Mouse (Mus musculus) stomach, embryonic 16.5 days (tissue): ENCODE results near the gene Parp3. TPM values are rescaled to one million over a fixed set of nuclear protein-coding genes. Genes with fewer than 3 reads are reported as not detected.

Source experiments
- ATAC-seq: fragments of 200-750 bp; cut with Nextera tagmentation; 2 replicates; pipeline ENCODE4 v1.8.0; 2017; ENCODE audit warnings: moderate number of reproducible peaks, moderate TSS enrichment; ENCODE audit not compliant: insufficient read depth, low FRiP score
- H3K27ac ChIP-seq: fragments of 300-500 bp; sonication (generic); 2 replicates; pipeline ENCODE4 v1.5.1; 2014; ENCODE audit warnings: low read length
- H3K27me3 ChIP-seq: fragments of 300-500 bp; sonication (generic); 2 replicates; pipeline ENCODE4 v1.6.1; 2014; ENCODE audit warnings: low read length, control low read depth, mixed read lengths; ENCODE audit not compliant: control insufficient read depth, insufficient read depth
- H3K36me3 ChIP-seq: fragments of 300-500 bp; sonication (generic); 2 replicates; pipeline ENCODE4 v1.6.1; 2014; ENCODE audit warnings: low read length; ENCODE audit not compliant: control insufficient read depth, insufficient read depth
- H3K4me1 ChIP-seq: fragments of 300-500 bp; sonication (generic); 2 replicates; pipeline ENCODE4 v1.6.1; 2014; ENCODE audit warnings: low read length, control low read depth, mixed read lengths; ENCODE audit not compliant: control insufficient read depth, insufficient read depth
- H3K4me2 ChIP-seq: fragments of 300-500 bp; sonication (generic); 2 replicates; pipeline ENCODE4 v1.6.1; 2014; ENCODE audit warnings: low read depth, low read length, mixed read lengths
- H3K4me3 ChIP-seq: fragments of 300-500 bp; sonication (generic); replicated peaks from 2 replicates; pipeline ENCODE4 v1.5.1; 2014; ENCODE audit warnings: mild to moderate bottlenecking, low read length
- H3K9ac ChIP-seq: fragments of 300-500 bp; sonication (generic); 2 replicates; pipeline ENCODE4 v1.6.1; 2014; ENCODE audit warnings: low read length
- H3K9me3 ChIP-seq: fragments of 300-500 bp; sonication (generic); replicated peaks from 2 replicates; pipeline ENCODE4 v1.6.1; 2016; ENCODE audit warnings: low read length, control low read depth; ENCODE audit not compliant: control insufficient read depth
- WGBS: fragments of 180-500 bp; shearing (Covaris S2); extraction: QIAGEN DNeasy Blood & Tissue Kit; methylation state at CpG from one replicate; pipeline ENCODE4 v1.1.7; 2014; 5-methylcytosine and 5-hydroxymethylcytosine counted together
- polyA plus RNA-seq: library from polyadenylated mRNA; unstranded; fragments of >200 nt; fragmentation: Nextera tagmentation; extraction: Ambion mirVana; gene quantifications from 2 replicates; pipeline ENCODE4 v1.2.1, GENCODE M21; 2015

Gene Parp3
- polyA plus RNA-seq, 1 experiment from 2014 or later, result 6.7 TPM

DNA sequence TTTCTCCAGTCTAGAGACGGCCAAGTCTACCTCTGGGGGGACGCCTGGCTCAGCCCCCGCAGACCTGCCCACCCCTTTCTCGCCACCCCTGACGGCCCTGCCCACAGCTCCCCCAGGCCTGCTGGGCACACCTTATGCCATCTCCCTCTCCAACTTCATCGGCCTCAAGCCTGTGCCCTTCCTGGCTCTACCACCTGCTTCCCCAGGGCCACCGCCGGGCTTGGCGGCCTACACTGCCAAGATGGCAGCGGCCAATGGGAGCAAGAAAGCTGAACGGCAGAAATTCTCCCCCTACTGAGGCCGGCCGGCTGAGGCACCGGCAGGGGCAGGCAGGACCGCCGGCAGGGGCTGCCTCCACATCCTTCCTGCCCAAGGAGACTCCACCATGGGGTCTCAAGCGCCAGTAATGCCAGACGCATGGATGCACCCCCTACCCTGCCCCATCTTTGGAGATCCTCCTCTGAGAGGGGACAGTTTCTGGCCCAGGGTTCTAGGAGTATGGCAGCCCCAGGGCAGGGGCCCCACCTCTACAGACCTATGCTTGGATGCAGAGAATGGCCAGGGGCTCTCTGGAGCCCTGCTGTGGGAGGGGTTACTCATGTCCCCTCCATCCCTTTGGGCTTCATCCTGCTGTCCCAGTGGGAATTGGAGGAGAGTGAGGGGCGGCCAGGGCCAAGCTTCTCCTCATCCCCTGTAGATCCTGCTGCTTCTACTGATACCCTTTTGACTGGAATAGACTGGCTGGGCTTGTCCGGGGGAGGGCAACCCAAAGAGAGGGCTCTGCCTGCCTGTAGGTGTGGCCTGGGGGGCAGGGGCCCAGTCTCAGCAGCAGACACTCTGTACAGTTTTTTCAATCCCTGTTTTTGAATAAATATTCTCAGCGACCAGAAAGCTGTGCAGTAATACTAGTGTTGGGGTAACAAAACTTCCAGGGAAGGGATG is 13.4 kb downstream of the Parp3 start:
- 87% methylated on average over 21 of the region's 21 CpGs for WGBS
- Histone ChIP-seq H3K9me3 (no peaks in the 10 kb centered on the region), H3K4me3 (no peak overlapping the region), H3K36me3 (peaks cover 14% of the 10 kb centered on the region), H3K27ac (no peak overlapping the region), H3K4me1 (peaks cover 7% of the 10 kb centered on the region; the same call in 1 of the 2 replicates), H3K27me3 (no peaks in the 10 kb centered on the region; the same call in 1 of the 2 replicates), H3K9ac (no peak overlapping the region), H3K4me2 (no peak overlapping the region)
- ATAC-seq, result no peak

DNA sequence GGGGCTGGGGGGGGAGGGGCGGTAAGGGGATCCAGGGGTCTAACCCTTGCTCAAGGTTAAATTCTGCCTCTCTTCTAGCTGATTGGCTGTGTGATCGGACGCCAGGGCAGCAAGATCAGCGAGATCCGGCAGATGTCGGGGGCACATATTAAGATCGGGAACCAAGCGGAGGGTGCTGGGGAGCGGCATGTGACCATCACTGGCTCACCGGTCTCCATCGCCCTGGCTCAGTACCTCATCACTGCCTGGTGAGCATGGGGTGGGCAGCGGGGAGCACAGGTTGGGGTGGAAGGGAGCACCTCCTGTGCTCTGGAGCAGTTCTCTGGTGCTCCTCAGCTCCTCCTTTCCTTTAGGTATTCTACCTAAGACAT is 14.3 kb downstream of the Parp3 start:
- H3K9ac ChIP-seq, result no peak overlapping the region
- no peak overlapping the region for H3K4me2 ChIP-seq
- peaks cover 14% of the 10 kb centered on the region for H3K36me3 ChIP-seq
- H3K27me3 ChIP-seq, result no peaks in the 10 kb centered on the region; the same call in 1 of the 2 replicates
- H3K27ac ChIP-seq, result no peak overlapping the region
- no peaks in the 10 kb centered on the region for H3K9me3 ChIP-seq
- peaks cover 7% of the 10 kb centered on the region; the same call in 1 of the 2 replicates for H3K4me1 ChIP-seq
- no peak for ATAC-seq
- 95% methylated on average over 12 of the region's 12 CpGs for WGBS
- no peak overlapping the region for H3K4me3 ChIP-seq

DNA sequence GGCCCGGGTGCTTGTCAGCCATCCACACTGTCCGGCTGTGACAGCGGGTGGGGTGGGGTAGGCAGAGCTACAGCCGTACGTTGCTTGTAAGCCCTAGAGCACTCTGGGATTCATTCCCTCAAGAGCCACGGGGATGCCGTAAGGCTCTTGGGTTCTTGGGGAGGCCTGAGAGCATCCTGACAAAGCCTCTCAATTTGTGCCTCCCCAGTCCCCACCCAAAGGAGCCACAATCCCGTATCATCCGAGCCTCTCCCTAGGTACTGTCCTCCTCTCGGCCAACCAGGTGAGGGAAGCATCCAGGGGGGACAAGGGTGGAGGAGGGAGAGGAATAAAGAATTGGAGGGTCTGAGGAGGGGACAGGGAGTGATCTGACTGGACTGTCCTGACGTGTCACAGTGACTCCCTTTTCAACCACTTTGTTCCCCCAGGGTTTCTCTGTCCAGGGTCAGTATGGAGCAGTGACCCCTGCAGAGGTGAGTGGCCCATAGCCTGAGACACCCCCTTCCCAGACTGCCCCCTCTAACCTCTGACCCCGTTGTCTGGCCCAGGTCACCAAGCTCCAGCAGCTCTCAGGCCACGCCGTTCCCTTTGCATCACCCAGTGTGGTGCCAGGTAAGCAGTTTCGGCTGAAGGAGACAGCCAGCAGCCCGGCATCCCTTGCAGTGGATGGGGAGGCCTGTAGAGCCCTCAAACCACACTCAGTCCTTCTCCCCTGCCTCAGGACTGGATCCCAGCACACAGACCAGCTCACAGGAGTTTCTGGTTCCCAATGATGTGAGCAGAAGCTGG is 14.9 kb downstream of the Parp3 start:
- H3K27ac ChIP-seq, result no peak overlapping the region
- H3K4me3 ChIP-seq, result no peak overlapping the region
- H3K9ac ChIP-seq, result no peak overlapping the region
- H3K4me2 ChIP-seq, result no peak overlapping the region
- no peak for ATAC-seq
- 81% methylated on average over 16 of the region's 16 CpGs for WGBS
- H3K36me3 ChIP-seq, result peaks cover 14% of the 10 kb centered on the region
- H3K9me3 ChIP-seq, result no peaks in the 10 kb centered on the region
- H3K27me3 ChIP-seq, result no peaks in the 10 kb centered on the region; the same call in 1 of the 2 replicates
- H3K4me1 ChIP-seq, result peaks cover 9% of the 10 kb centered on the region

DNA sequence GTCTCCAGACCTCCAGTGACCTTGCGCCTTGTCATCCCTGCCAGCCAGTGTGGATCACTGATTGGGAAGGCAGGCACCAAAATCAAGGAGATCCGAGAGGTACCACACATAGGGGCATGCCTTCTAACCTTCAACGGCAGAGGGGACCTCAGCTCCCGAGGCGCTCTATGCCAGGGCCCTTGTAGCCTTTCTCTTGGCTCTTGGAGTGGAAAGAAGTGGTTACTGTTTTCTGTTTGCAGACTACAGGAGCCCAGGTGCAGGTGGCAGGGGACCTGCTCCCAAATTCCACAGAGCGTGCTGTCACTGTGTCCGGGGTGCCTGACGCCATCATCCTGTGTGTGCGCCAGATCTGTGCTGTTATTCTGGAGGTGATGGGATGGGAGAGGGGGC is 15.7 kb downstream of the Parp3 start:
- H3K4me1 ChIP-seq, result peaks cover 18% of the 10 kb centered on the region
- H3K9me3 ChIP-seq, result no peaks in the 10 kb centered on the region
- no peak for ATAC-seq

DNA sequence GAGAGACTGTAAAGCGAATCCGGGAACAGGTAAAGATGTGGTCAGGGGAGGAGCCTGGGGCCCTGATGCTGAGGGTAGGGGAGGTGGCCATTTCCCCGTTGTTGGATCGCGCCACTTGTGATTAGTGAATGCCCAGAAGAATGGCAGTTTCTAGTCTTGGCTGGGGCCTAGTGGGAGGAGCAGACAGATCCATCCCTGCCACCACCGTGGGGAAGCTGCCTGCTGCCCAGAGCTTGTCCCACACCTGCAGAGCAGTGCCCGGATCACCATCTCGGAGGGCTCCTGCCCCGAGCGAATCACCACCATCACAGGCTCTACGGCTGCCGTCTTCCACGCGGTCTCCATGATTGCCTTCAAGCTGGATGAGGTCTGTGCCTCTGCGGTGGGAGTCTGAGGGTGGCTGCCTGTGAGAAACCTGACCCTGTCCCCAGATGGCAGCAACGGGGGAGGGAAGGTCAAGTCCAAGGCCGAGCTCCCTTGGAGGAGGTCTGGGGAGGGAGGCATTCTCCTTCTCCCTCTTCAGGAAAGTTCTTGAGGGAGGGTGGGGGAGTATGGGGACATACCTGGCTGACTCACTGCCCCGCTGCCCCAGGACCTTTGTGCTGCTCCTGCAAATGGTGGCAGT is 16.2 kb downstream of the Parp3 start:
- Histone ChIP-seq H3K4me1 (peaks cover 22% of the 10 kb centered on the region), H3K27me3 (no peaks in the 10 kb centered on the region; the same call in 1 of the 2 replicates), H3K27ac (no peak overlapping the region), H3K36me3 (peaks cover 14% of the 10 kb centered on the region), H3K4me2 (no peak overlapping the region), H3K9me3 (no peaks in the 10 kb centered on the region), H3K4me3 (no peak overlapping the region), H3K9ac (no peak overlapping the region)
- 75% methylated on average over 18 of the region's 18 CpGs for WGBS
- no peak for ATAC-seq

More for the DNA sequence above, 15.7 kb downstream of the Parp3 start:
- H3K4me3 ChIP-seq, result no peak overlapping the region
- no peak overlapping the region for H3K9ac ChIP-seq
- H3K36me3 ChIP-seq, result peaks cover 14% of the 10 kb centered on the region
- no peaks in the 10 kb centered on the region; the same call in 1 of the 2 replicates for H3K27me3 ChIP-seq
- no peak overlapping the region for H3K4me2 ChIP-seq
- WGBS, result 89% methylated on average over 9 of the region's 9 CpGs
- H3K27ac ChIP-seq, result no peak overlapping the region

DNA sequence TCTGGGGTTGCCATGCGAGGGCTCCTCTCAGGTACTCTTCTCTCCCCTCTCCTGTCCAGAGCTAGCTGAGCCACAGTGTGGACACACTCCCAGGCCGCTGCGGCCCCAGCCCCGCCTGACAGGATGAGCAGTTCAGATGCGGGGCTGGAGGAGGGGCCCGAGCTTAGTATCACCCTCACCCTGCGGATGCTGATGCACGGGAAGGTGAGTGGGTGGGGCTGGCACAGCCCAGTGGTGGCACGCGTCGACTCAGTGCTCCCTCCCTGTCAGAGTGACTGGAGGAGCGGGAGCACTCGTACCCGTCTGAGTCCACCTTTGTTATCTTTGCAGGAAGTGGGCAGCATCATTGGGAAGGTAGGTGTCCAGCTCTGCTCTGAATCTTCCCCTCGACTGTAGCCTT is 16.8 kb downstream of the Parp3 start:
- 74% methylated on average over 15 of the region's 15 CpGs for WGBS
- no peak overlapping the region for H3K9ac ChIP-seq
- no peak for ATAC-seq
- peaks cover 14% of the 10 kb centered on the region for H3K36me3 ChIP-seq
- H3K9me3 ChIP-seq, result no peaks in the 10 kb centered on the region
- H3K4me2 ChIP-seq, result no peak overlapping the region
- no peak overlapping the region for H3K4me3 ChIP-seq
- H3K27ac ChIP-seq, result no peak overlapping the region
- H3K4me1 ChIP-seq, result peaks cover 26% of the 10 kb centered on the region
- no peaks in the 10 kb centered on the region; the same call in 1 of the 2 replicates for H3K27me3 ChIP-seq

DNA sequence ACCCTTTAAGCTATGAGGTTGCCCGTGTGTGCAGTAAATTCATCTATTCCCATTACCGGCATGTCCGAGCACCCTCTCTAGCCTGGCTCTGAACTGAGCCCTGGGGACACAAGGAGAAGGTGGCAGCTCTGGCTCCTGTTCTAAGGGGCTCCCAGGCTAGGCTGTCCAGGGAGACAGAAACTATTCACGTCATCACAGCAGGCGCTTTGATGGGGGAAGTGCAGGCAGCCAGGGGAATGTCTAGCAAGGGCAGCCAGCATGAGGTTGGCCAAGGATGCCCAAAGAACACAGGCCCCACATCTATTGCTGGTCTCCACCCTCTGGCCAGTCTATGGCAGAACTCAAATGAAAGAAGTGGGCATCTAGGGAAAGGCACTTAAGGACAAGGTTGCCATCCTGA is 18.8 kb downstream of the Parp3 start:
- Histone ChIP-seq H3K4me3 (no peak overlapping the region), H3K36me3 (peaks cover 14% of the 10 kb centered on the region), H3K4me2 (no peak overlapping the region), H3K9me3 (no peaks in the 10 kb centered on the region), H3K9ac (no peak overlapping the region; the same call in 1 of the 2 replicates), H3K4me1 (peaks cover 32% of the 10 kb centered on the region), H3K27ac (no peak overlapping the region), H3K27me3 (no peaks in the 10 kb centered on the region)
- WGBS, result 78% methylated on average over 5 of the region's 5 CpGs
- no peak for ATAC-seq

DNA sequence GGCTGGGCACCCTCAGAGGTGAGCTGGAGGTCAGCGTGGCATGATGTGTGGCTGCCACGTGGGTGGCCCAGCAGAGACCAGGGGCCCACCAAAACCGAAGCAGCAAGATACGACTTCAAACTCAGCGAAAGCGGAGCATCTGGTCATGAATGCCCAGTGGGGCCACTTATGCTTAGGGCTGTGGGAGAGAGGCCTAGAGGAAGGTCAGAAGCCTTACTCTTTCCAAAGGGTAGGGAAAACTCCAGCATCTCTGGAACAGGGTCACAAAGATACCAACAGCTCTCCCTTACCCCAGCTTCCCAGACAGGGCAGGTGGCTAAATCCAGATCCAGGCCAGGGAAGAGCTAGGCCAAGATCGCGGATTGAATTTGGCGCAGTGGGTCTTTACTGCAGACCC is 19.6 kb downstream of the Parp3 start:
- WGBS, result 54% methylated on average over 9 of the region's 9 CpGs
- Histone ChIP-seq H3K9ac (peak overlapping the region; percentile 52; the same call in 1 of the 2 replicates), H3K9me3 (no peaks in the 10 kb centered on the region), H3K36me3 (peaks cover 9% of the 10 kb centered on the region), H3K27me3 (no peaks in the 10 kb centered on the region), H3K4me1 (peaks cover 36% of the 10 kb centered on the region), H3K27ac (peak overlapping the region; percentile 23; the same call in 1 of the 2 replicates), H3K4me3 (no peak overlapping the region), H3K4me2 (peak overlapping the region; percentile 67; the same call in 1 of the 2 replicates)
- ATAC-seq, result no peak
